Mouse (Mus musculus) cerebellum, postnatal 4 days (tissue): Measurements from ENCODE around the gene Nsmce3.

ENCODE experiments used
- DNase-seq, 2 experiments: peaks; one replicate each; pipeline ENCODE4 v3.0.0; 2022; ENCODE audit warnings: low spot score in 2 of 2, mixed read lengths in 1 of 2

Nsmce3 gene

DNA sequence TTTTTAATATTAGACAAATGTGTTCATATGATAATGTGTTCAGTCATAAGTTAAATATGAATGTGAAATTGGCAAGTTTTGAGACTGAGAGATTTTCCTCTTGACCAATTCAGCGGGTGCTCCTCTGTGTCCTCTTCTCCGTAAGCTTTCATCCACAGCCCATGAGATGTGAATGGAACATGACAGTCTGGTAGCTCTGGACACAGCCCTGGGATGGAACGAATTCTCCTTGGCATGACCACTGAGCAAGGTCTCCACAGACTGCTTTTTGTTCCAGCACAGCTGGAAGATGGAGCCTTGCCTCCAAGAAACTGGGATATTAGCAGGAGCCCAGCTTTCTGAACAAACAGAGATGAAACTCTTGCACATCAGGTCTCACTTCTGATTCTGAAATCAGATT, 9.8 kb downstream of the Nsmce3 start:
- DNase-seq, result no peak

DNA sequence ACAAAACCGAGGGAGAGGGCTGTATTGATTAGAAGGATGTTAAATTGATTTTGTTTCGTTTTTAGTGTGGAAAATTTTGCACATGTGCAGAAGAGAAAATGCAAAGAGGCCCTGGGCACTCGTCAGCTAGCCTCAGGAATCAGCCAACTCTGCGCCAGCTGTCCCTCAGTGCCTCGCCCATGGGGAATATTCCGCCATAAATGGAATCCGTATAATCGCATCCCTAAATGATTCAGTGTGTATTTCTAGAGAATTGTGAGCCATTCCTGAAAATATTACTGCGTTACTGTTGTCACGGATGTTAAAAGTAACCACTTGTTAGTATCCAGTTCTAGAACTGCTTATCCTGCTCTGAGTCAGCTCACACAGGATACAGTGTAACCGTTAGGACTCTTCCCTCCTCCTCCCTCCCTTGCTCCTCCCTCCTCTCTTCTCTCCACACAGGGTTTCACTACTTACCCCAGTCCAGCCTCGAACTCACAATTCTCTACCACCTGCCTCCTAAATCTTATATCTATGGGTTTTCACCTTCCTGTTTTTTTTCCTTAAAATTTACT, 16.2 kb downstream of the Nsmce3 start:
- DNase-seq, result no peak

GRCm38 (mm10) chr7:64855976-64856375, 16.8 kb downstream of the Nsmce3 start:
- peak in 1 of 2 experiments; percentile 24 for DNase-seq

GRCm38 (mm10) chr7:64855389-64855927, 17.3 kb downstream of the Nsmce3 start:
- no peak for DNase-seq

DNA sequence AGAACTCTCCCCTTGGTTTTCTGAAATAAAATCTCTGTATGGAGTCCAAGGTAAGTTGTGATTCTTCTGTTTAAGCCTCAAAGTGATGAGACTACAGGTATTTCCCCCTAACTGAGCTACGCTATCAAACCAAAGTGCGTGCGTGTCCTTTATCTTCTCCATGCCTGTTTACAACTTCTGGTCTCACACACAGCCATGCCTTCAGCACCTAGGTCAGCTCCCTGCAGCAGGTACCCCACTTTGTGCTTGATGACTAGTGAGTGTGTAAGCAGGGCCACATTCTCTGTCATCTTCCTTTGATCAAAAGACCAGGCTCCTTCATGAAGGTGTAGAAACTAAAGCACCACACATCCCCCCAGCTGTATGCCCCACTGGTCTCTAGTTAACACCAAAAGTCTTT, 22.0 kb downstream of the Nsmce3 start:
- DNase-seq, result no peak

DNA sequence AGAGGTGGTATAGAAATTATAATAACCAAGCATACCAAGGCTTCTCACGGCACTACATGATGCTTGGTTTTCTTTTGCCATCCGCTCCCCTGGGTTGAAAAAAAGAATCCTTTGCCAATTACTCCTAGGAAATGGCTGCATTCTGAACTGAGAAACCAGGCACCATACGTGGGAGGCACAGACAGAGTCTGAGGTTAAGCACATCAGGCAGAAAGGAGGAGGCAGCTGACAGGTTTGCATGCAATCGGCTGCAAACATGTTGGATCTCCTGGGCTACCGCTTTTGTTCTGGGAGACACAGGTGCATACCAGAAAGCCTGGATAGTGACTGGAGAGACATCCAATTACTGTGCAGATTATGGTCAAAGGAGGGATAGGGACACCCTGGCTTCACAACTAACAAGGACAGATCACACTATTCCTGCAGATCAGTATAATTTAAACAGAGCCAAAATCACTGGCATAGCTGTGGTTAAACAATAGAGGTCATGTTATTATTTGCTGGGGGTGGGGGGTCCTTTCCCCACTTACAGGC, 25.4 kb downstream of the Nsmce3 start:
- no peak for DNase-seq

DNA sequence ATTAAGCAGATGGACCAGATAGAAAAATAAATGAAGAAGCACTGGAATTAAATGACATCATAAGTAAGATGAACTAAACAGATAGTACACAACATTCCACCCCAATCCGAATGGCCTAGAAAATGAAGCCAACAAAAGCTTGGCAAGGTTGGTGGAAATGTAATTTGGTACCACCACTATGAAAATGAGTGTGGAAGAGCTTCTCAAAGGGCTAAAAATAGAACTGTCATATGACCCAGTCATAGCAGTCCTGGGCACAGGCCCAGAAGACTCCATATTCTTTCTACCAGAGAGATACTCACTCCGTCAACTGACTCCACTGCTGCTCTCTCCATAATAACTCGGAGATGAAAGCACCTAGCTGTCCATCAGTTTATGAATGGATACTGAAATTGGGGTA, 26.7 kb downstream of the Nsmce3 start:
- no peak for DNase-seq

DNA sequence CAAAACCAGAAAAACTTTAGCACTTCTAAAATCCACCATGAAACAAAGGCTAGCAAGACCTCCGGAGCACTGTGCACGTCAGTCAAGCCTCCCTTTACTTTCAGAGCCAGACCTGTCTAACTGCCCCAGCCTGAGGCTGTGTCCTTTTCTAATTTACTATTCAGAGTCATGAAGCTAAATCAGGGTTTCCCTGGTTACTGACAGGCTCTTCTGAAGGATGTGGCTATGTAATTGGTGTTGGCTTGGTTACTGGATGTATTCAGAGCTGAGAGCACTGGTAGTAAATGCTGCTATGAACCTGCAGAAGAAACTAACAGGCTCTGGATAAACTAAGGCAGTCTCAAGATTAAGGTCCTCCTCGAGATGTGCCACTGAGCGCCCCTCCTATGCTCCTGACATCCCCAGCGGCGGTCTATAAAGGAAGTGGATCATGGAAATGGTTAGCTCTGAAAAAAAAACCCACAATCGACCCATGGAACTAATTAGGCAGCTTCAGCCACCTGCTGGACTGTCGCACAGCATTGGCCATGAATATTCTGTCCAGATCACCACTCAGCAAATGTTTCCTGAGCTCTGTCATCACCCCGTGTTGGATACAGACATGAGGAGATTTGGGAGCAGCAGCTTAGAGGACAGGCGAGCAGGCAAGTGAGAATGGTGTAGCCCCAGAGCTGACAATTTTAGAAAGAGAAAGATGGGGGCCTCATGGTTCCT, 31.7 kb downstream of the Nsmce3 start:
- DNase-seq, result no peak

GRCm38 (mm10) chr7:64840576-64840895, 32.3 kb downstream of the Nsmce3 start:
- no peak for DNase-seq

DNA sequence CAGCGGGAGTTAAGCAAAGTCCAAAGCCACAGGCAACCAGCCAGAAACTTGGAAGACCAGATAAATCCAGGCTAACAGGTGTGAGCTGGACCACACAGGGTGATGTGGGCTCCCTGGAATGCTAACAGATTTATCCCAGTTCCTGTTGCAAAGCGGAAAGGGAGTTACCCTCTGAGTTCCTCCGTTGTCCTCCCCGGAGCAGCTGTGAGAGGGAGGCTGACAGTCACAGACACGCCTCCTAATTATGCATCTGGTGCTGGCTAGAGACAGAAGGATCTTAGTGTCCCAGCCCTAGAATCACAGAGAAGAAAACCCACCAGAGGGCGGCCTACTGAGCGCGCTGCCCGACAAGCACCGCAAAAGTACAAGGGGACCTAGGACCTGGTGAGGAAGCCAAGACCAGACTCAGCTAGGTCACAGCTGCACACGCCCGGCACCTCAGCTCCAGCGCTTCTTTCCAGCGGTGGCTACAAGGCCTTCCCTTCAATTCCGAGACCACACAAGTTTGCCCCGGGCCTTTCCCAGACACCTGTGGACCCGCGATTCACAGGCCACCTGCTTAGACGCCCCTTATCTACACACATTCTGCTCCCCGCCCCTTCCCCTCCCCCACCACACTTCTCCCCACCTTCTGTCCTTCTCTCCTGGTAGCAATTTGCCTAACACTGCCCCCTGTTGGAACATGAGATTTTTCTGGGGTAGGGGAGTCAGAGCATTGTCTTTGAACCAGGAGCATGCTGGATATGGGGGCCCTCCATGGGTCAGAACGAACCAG, 32.8 kb downstream of the Nsmce3 start:
- DNase-seq, result peak in 1 of 2 experiments; percentile 64

GRCm38 (mm10) chr7:64839281-64839680, 33.5 kb downstream of the Nsmce3 start:
- no peak for DNase-seq

- no peak for DNase-seq
Measured at GRCm38 (mm10) chr7:64830214-64830995, 42.4 kb downstream of the Nsmce3 start.

GRCm38 (mm10) chr7:64821081-64821480, 51.7 kb downstream of the Nsmce3 start:
- no peak for DNase-seq

- DNase-seq, result no peak
Measured at GRCm38 (mm10) chr7:64819683-64820082, 53.1 kb downstream of the Nsmce3 start.
